Mouse (Mus musculus) lung, adult 2 months (tissue): ENCODE measurements around the gene H2-Aa.

ENCODE experiments used
- CTCF ChIP-seq: fragments of 200-500 bp; IDR thresholded peaks from 2 replicates; pipeline ENCODE4 v1.5.1; 2011; ENCODE audit warnings: mild to moderate bottlenecking, low read length, control low read depth; ENCODE audit not compliant: insufficient read depth
- POLR2A ChIP-seq: fragments of 200-500 bp; IDR thresholded peaks from 2 replicates; pipeline ENCODE4 v1.6.1; 2011; ENCODE audit warnings: low read depth, mild to moderate bottlenecking, control low read depth, low read length, borderline replicate concordance; ENCODE audit errors: extremely low read depth

DNA sequence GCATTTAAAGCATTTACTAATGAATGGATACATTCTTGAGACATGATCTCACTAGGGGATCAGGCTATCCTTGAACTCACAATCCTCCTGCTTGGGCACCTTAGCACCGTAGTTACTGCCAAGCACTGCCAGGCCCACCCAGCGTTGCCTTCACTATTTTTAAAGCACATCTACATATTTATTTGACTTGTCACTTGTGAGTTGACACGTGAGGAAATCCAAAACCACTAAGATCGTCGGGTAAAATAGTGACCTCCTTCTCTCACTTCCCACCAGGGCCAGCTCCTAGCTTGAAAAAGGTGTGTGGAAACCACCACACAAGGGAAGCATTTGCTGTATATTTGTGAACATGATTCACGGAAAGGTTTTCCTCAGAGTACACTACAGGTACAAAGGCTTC lies 624 bp downstream of the H2-Aa start:
- TF ChIP-seq POLR2A (0 out of 2 replicates have a peak, but pooled peaks have one; percentile 11), CTCF (no peak)
